Mouse (Mus musculus): ENCODE data around the gene Tox2. TPM values are rescaled to one million over a fixed set of nuclear protein-coding genes. Genes with fewer than 3 reads are reported as not detected.
A peak's percentile ranks its signal among the peaks of the same experiment; 100 is the strongest.

Tox2 gene
- total RNA-seq, 1 experiment: 0.36 TPM

DNA sequence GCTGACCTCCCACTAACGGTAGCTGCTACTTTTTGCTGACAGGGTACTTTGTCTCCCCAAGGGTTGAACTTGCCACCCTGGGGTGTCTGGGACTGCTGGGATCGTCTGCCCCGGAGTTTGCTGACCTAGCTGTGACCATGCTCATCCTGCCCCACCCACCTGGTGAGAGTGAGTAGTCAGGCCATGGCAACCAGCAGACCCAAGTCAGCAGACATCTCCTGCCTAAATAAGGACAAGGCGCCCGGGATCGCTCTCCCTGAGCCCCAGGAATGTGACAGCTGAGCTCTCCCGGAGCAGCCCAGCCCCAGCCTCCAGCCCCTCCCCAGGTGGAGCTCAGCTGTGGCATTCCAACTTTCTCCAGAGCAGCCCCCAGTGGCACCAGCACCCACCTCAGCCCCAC lies 150.8 kb downstream of the Tox2 start:
- no peak overlapping the region for H3K9ac ChIP-seq (ENCODE audit: insufficient read depth, low read depth, low read length, poor library complexity, severe bottlenecking)
- in situ Hi-C loops (cut with MboI; ENCODE audit: low sequenced_read_pairs in 2 of 2, unreplicated experiment in 2 of 2): no loop called here
- TF ChIP-seq MAFK (IDR thresholded peaks at IDR 0.05; ENCODE audit: insufficient read depth, low read depth, low read length): peak; percentile 83
- no peak for TF ChIP-seq ZC3H11A (IDR thresholded peaks at IDR 0.05; ENCODE audit: borderline replicate concordance, low read depth, low read length)
- TF ChIP-seq ZNF384 (IDR thresholded peaks at IDR 0.05; ENCODE audit: low read depth, low read length): no peak
- TF ChIP-seq CHD2 (IDR thresholded peaks at IDR 0.05; ENCODE audit: low read depth, low read length): no peak
- H3K27ac ChIP-seq (ENCODE audit: insufficient read depth, low read depth, low read length, poor library complexity, severe bottlenecking): no peak overlapping the region
- no peaks in the 10 kb centered on the region for H3K36me3 ChIP-seq (ENCODE audit: control insufficient read depth, insufficient read depth, low read length, poor library complexity, severe bottlenecking)
- DNase-seq (ENCODE audit: low read depth, low spot score): no peak
- 0 out of 4 replicates have a peak, but pooled peaks cover 0 to 2% of the 10 kb centered on the region in 2 experiments for H3K4me1 ChIP-seq (ENCODE audit: control insufficient read depth in 2 of 2, insufficient read depth in 2 of 2, low read length in 2 of 2, poor library complexity in 1 of 2)
- H3K4me3 ChIP-seq (ENCODE audit: insufficient read depth in 1 of 2, low read depth in 1 of 2, low read length in 2 of 2, poor library complexity in 1 of 2, severe bottlenecking in 1 of 2): 0 out of 4 replicates have a peak overlapping the region, but pooled peaks of 1 of the 2 experiments have one; percentile 3
- no peaks in the 10 kb centered on the region for H3K9me3 ChIP-seq (ENCODE audit: control insufficient read depth, insufficient read depth, low read depth, low read length)

DNA sequence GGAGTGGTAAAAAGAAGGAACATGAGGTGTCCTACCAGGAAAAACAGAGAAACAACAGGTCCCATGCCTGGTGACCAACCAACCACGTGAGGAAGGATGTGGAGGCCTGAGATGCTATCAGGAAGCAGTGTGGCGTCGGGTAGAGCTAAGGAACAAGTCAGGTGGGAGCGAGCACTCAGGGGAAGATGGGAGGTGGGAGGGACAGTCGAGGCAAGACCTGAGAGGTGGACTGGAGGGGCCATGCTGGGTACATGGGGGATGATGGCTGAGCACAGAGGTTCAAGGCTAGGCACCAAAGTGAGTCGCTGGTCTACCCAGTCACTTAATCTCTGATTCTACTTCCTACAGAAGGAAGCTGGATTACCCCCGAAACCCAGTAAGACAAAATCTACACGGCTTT lies 152.7 kb downstream of the Tox2 start:
- H3K4me3 ChIP-seq (ENCODE audit: insufficient read depth in 1 of 2, low read depth in 1 of 2, low read length in 2 of 2, poor library complexity in 1 of 2, severe bottlenecking in 1 of 2): 0 out of 4 replicates have a peak overlapping the region, but pooled peaks of 1 of the 2 experiments have one; percentile 7
- H3K9ac ChIP-seq (ENCODE audit: insufficient read depth, low read depth, low read length, poor library complexity, severe bottlenecking): no peak overlapping the region
- H3K9me3 ChIP-seq (ENCODE audit: control insufficient read depth, insufficient read depth, low read depth, low read length): no peaks in the 10 kb centered on the region
- no peak for DNase-seq (ENCODE audit: low read depth, low spot score)
- no peak overlapping the region for H3K27ac ChIP-seq (ENCODE audit: insufficient read depth, low read depth, low read length, poor library complexity, severe bottlenecking)
- in situ Hi-C loops (cut with MboI; ENCODE audit: low sequenced_read_pairs in 2 of 2, unreplicated experiment in 2 of 2): no loop called here
- no peaks in the 10 kb centered on the region for H3K36me3 ChIP-seq (ENCODE audit: control insufficient read depth, insufficient read depth, low read length, poor library complexity, severe bottlenecking)
- 0 out of 4 replicates have a peak, but pooled peaks cover 0 to 2% of the 10 kb centered on the region in 2 experiments for H3K4me1 ChIP-seq (ENCODE audit: control insufficient read depth in 2 of 2, insufficient read depth in 2 of 2, low read length in 2 of 2, poor library complexity in 1 of 2)
- TF ChIP-seq HCFC1 (IDR thresholded peaks at IDR 0.05; ENCODE audit: borderline replicate concordance, insufficient read depth, low read length) (no peak), CHD2 (IDR thresholded peaks at IDR 0.05; ENCODE audit: low read depth, low read length) (no peak), ZNF384 (IDR thresholded peaks at IDR 0.05; ENCODE audit: low read depth, low read length) (no peak), MAFK (IDR thresholded peaks at IDR 0.05; ENCODE audit: insufficient read depth, low read depth, low read length) (no peak), ZC3H11A (IDR thresholded peaks at IDR 0.05; ENCODE audit: borderline replicate concordance, low read depth, low read length) (no peak)

DNA sequence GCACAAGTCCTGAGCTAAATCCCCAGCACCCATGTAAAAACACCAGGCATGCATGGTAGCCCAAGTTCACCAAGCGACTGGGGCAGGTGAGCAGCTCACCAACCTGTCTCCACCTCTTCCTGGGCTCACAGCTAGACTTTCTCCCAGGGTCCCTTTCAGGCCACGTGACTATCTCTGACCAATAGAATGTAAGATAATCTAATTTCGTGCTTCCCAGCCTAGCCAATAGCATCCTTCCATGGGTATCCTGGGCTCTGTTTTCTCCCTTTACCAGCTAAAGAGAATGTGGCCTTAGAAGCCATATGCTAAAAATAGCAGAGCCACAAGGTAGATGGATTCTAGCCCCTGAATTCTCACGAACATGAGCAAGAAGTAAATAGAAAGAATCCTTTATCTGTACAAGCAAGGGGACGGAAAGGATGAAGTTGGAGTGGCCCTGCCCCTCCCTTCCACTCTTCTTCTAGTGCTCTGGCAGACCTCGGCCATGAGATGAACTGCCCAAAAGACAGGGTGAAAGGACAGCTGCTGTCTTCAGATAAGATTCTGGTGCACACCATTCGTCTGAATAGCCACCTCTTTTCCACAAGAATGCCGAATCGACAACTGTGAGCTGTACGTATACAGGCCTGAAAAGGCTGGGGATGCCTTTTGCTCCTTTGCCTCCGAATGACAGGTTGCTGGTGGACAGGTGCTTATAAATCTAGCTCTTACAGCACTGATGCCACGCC lies 153.4 kb downstream of the Tox2 start:
- H3K9me3 ChIP-seq (ENCODE audit: control insufficient read depth, insufficient read depth, low read depth, low read length): no peaks in the 10 kb centered on the region
- in situ Hi-C loops (cut with MboI; ENCODE audit: low sequenced_read_pairs in 2 of 2, unreplicated experiment in 2 of 2): no loop called here

DNA sequence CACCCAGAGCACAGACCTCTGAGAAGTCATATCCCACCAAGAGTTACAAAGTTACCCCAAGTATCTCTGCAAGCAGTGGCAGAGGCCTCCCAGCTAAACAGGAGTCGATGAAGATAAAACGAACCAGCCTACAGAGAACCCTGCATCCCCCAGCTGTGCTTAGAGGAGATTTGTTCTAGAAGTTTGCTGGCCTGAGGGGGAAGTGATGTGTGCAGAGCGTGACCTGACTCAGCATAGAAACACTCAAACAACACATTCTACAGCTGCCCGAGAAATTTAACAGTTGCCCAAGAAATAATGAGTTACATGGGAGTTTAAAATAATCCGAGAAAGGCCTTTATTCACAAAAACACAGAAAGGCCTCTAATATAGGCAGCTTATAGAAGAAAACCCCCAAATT lies 155.7 kb downstream of the Tox2 start:
- Histone ChIP-seq H3K27ac (ENCODE audit: insufficient read depth, low read depth, low read length, poor library complexity, severe bottlenecking) (no peak overlapping the region), H3K36me3 (ENCODE audit: control insufficient read depth, insufficient read depth, low read length, poor library complexity, severe bottlenecking) (no peaks in the 10 kb centered on the region), H3K4me3 (ENCODE audit: insufficient read depth in 1 of 2, low read depth in 1 of 2, low read length in 2 of 2, poor library complexity in 1 of 2, severe bottlenecking in 1 of 2) (no peak overlapping the region), H3K9ac (ENCODE audit: insufficient read depth, low read depth, low read length, poor library complexity, severe bottlenecking) (no peak overlapping the region), H3K4me1 (ENCODE audit: control insufficient read depth in 2 of 2, insufficient read depth in 2 of 2, low read length in 2 of 2, poor library complexity in 1 of 2) (0 out of 4 replicates have a peak, but pooled peaks cover 0 to under 1% of the 10 kb centered on the region in 2 experiments), H3K9me3 (ENCODE audit: control insufficient read depth, insufficient read depth, low read depth, low read length) (no peaks in the 10 kb centered on the region)
- in situ Hi-C loops (cut with MboI; ENCODE audit: low sequenced_read_pairs in 2 of 2, unreplicated experiment in 2 of 2): no loop called here
- no peak for DNase-seq (ENCODE audit: low read depth, low spot score)
- TF ChIP-seq ZC3H11A (IDR thresholded peaks at IDR 0.05; ENCODE audit: borderline replicate concordance, low read depth, low read length) (no peak), CHD2 (IDR thresholded peaks at IDR 0.05; ENCODE audit: low read depth, low read length) (no peak), HCFC1 (IDR thresholded peaks at IDR 0.05; ENCODE audit: borderline replicate concordance, insufficient read depth, low read length) (no peak), ZNF384 (IDR thresholded peaks at IDR 0.05; ENCODE audit: low read depth, low read length) (no peak), MAFK (IDR thresholded peaks at IDR 0.05; ENCODE audit: insufficient read depth, low read depth, low read length) (no peak)

More for the DNA sequence above, 153.4 kb downstream of the Tox2 start:
- no peak for TF ChIP-seq MAFK (IDR thresholded peaks at IDR 0.05; ENCODE audit: insufficient read depth, low read depth, low read length)
- no peak for TF ChIP-seq CHD2 (IDR thresholded peaks at IDR 0.05; ENCODE audit: low read depth, low read length)
- TF ChIP-seq ZC3H11A (IDR thresholded peaks at IDR 0.05; ENCODE audit: borderline replicate concordance, low read depth, low read length): no peak
- TF ChIP-seq ZNF384 (IDR thresholded peaks at IDR 0.05; ENCODE audit: low read depth, low read length): no peak
- no peak for TF ChIP-seq HCFC1 (IDR thresholded peaks at IDR 0.05; ENCODE audit: borderline replicate concordance, insufficient read depth, low read length)
- Histone ChIP-seq H3K9ac (ENCODE audit: insufficient read depth, low read depth, low read length, poor library complexity, severe bottlenecking) (no peak overlapping the region), H3K27ac (ENCODE audit: insufficient read depth, low read depth, low read length, poor library complexity, severe bottlenecking) (no peak overlapping the region), H3K36me3 (ENCODE audit: control insufficient read depth, insufficient read depth, low read length, poor library complexity, severe bottlenecking) (no peaks in the 10 kb centered on the region), H3K4me1 (ENCODE audit: control insufficient read depth in 2 of 2, insufficient read depth in 2 of 2, low read length in 2 of 2, poor library complexity in 1 of 2) (0 out of 4 replicates have a peak, but pooled peaks cover 0 to 2% of the 10 kb centered on the region in 2 experiments), H3K4me3 (ENCODE audit: insufficient read depth in 1 of 2, low read depth in 1 of 2, low read length in 2 of 2, poor library complexity in 1 of 2, severe bottlenecking in 1 of 2) (0 out of 4 replicates have a peak overlapping the region, but pooled peaks of 1 of the 2 experiments have one; percentile 7)
- DNase-seq (ENCODE audit: low read depth, low spot score): no peak

Measured in ES-E14 (cell line).